Mouse (Mus musculus): ENCODE results near the gene Eif3j1.

- TF ChIP-seq POLR2A (IDR thresholded peaks at IDR 0.05; ENCODE audit: control insufficient read depth, extremely low read depth, insufficient read depth, low read length, poor library complexity) (no peak), CTCF (IDR thresholded peaks at IDR 0.05; ENCODE audit: borderline replicate concordance, control insufficient read depth, extremely low read depth, insufficient read depth, low read length, poor library complexity) (no peak)
These were observed 37.0 kb downstream of the Eif3j1 start for GRCm38 (mm10) chr2:122065200-122065969.
